Mouse (Mus musculus): ENCODE measurements at regions not wholly inside any gene's neighbourhood (a gene's known extent, or its start where the extent isn't known, plus 50 kb on each side); places are given as distances from the start of the nearest gene placed in this dataset.

GRCm38 (mm10) chr2:17841963-17842362 is 110.7 kb upstream of the Nebl start:
- Histone ChIP-seq H3K9me3 (ENCODE audit: control insufficient read depth, low read length) (no peaks in the 10 kb centered on the region), H3K27me3 (ENCODE audit: control insufficient read depth, insufficient read depth, low read length) (peaks cover 4% of the 10 kb centered on the region; the same call in 1 of the 2 replicates), H3K4me2 (ENCODE audit: low read length) (no peak overlapping the region), H3K27ac (replicated peaks; ENCODE audit: low read depth, low read length) (no peak overlapping the region), H3K9ac (replicated peaks; ENCODE audit: low read length) (no peak overlapping the region), H3K4me3 (replicated peaks; ENCODE audit: low read depth, low read length) (no peak overlapping the region), H3K36me3 (ENCODE audit: control insufficient read depth, insufficient read depth, low read length) (no peaks in the 10 kb centered on the region), H3K4me1 (ENCODE audit: control insufficient read depth, insufficient read depth, low read length) (peaks cover 27% of the 10 kb centered on the region)
- WGBS, result 38% methylated on average over 3 of the region's 3 CpGs
- no peak for ATAC-seq (ENCODE audit: low FRiP score, low TSS enrichment)
- DNase-seq, result peak; percentile 77

GRCm38 (mm10) chr2:17841546-17841945 is 110.3 kb upstream of the Nebl start:
- H3K4me3 ChIP-seq (replicated peaks; ENCODE audit: low read depth, low read length), result no peak overlapping the region
- no peaks in the 10 kb centered on the region for H3K9me3 ChIP-seq (ENCODE audit: control insufficient read depth, low read length)
- DNase-seq, result no peak
- no peak for ATAC-seq (ENCODE audit: low FRiP score, low TSS enrichment)
- H3K4me1 ChIP-seq (ENCODE audit: control insufficient read depth, insufficient read depth, low read length), result peaks cover 27% of the 10 kb centered on the region
- WGBS, result 51% methylated on average over 2 of the region's 2 CpGs
- peaks cover 4% of the 10 kb centered on the region; the same call in 1 of the 2 replicates for H3K27me3 ChIP-seq (ENCODE audit: control insufficient read depth, insufficient read depth, low read length)
- H3K36me3 ChIP-seq (ENCODE audit: control insufficient read depth, insufficient read depth, low read length), result no peaks in the 10 kb centered on the region
- H3K9ac ChIP-seq (replicated peaks; ENCODE audit: low read length), result no peak overlapping the region
- H3K27ac ChIP-seq (replicated peaks; ENCODE audit: low read depth, low read length), result no peak overlapping the region
- H3K4me2 ChIP-seq (ENCODE audit: low read length), result no peak overlapping the region

DNA sequence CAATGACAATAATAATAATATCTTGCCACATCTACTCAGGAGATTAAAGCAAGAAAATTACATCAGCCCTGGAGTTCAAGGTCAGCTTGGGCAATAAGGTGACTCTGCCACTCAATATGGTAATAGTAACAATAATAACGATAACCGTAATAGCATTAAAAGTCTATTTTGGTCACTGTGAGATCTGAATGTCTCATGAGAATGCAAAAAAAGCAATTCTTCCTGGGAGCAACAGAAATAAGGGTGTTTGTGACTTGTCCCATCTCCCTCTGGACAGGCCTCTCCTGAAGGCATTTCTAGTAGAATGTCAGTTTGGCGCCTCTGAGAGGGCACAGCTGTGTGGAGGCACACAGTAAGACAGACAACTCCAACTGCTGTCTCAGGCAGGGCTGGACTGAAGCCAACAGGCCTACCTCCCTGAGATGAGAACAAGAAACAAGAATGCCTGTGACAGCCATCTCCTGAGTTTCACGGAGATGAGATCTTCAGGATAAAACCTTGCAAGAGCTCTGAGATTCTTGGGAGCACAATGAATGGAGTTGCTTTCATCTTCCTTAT is 109.8 kb upstream of the Nebl start:
- DNase-seq, result peak; percentile 45
- no peak for ATAC-seq (ENCODE audit: low FRiP score, low TSS enrichment)

GRCm38 (mm10) chr2:17839649-17840048 is 108.4 kb upstream of the Nebl start:
- H3K36me3 ChIP-seq (ENCODE audit: control insufficient read depth, insufficient read depth, low read length), result no peaks in the 10 kb centered on the region
- H3K4me3 ChIP-seq (replicated peaks; ENCODE audit: low read depth, low read length), result no peak overlapping the region
- H3K4me1 ChIP-seq (ENCODE audit: control insufficient read depth, insufficient read depth, low read length), result peaks cover 27% of the 10 kb centered on the region
- ATAC-seq (ENCODE audit: low FRiP score, low TSS enrichment) (no peak), DNase-seq (no peak)
- H3K4me2 ChIP-seq (ENCODE audit: low read length), result peak overlapping the region; percentile 37
- H3K9ac ChIP-seq (replicated peaks; ENCODE audit: low read length), result no peak overlapping the region
- H3K27ac ChIP-seq (replicated peaks; ENCODE audit: low read depth, low read length), result no peak overlapping the region
- H3K9me3 ChIP-seq (ENCODE audit: control insufficient read depth, low read length), result no peaks in the 10 kb centered on the region
- WGBS, result 49% methylated on average over 4 of the region's 4 CpGs
- H3K27me3 ChIP-seq (ENCODE audit: control insufficient read depth, insufficient read depth, low read length), result peaks cover 8% of the 10 kb centered on the region; the same call in 1 of the 2 replicates

More for the DNA sequence above, 109.8 kb upstream of the Nebl start:
- 64% methylated on average over 4 of the region's 4 CpGs for WGBS
- peaks cover 8% of the 10 kb centered on the region; the same call in 1 of the 2 replicates for H3K27me3 ChIP-seq (ENCODE audit: control insufficient read depth, insufficient read depth, low read length)
- H3K9me3 ChIP-seq (ENCODE audit: control insufficient read depth, low read length), result no peaks in the 10 kb centered on the region
- no peaks in the 10 kb centered on the region for H3K36me3 ChIP-seq (ENCODE audit: control insufficient read depth, insufficient read depth, low read length)
- H3K4me1 ChIP-seq (ENCODE audit: control insufficient read depth, insufficient read depth, low read length), result peaks cover 27% of the 10 kb centered on the region
- H3K27ac ChIP-seq (replicated peaks; ENCODE audit: low read depth, low read length), result no peak overlapping the region
- H3K4me2 ChIP-seq (ENCODE audit: low read length), result no peak overlapping the region
- no peak overlapping the region for H3K9ac ChIP-seq (replicated peaks; ENCODE audit: low read length)
- H3K4me3 ChIP-seq (replicated peaks; ENCODE audit: low read depth, low read length), result no peak overlapping the region

DNA sequence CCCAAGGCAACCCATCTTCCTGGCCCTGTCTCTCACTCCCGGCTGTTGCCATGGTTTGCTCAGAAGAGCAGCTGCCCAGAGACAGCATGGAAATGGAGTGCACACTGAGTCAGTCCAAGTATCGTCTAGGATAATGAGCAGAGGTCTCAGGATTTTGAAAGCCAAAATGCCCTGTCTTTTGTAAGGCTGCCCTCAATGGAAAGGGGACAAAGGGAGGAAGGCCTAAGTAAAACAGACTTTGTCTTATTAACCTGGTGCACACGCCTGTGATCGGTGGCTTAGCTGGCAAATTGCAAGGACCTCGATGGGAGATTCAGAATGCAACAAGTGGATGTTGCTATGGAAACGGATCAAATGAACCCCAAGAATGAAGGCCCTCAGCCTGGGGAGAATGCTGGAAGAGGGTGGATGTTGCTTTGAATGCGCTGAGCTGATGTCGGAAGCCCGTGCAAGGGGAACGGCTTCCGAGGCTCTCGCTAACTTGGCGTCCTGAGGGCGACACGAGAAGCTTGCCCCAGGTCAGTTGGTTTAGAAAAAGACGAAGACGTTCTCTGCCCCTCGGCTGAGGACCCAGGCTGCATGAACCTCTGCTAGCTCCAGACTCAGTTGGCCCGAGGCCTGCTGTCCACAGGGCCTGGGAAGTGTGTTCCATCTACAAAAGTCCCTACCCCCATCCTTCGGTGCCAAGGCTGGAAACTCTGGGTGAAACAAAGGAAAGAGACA is 107.8 kb upstream of the Nebl start:
- Histone ChIP-seq H3K4me2 (ENCODE audit: low read length) (peak overlapping the region; percentile 37), H3K36me3 (ENCODE audit: control insufficient read depth, insufficient read depth, low read length) (no peaks in the 10 kb centered on the region), H3K27me3 (ENCODE audit: control insufficient read depth, insufficient read depth, low read length) (peaks cover 8% of the 10 kb centered on the region; the same call in 1 of the 2 replicates), H3K9me3 (ENCODE audit: control insufficient read depth, low read length) (no peaks in the 10 kb centered on the region), H3K4me1 (ENCODE audit: control insufficient read depth, insufficient read depth, low read length) (peaks cover 27% of the 10 kb centered on the region), H3K27ac (replicated peaks; ENCODE audit: low read depth, low read length) (no peak overlapping the region; the same call in 1 of the 2 replicates), H3K9ac (replicated peaks; ENCODE audit: low read length) (no peak overlapping the region), H3K4me3 (replicated peaks; ENCODE audit: low read depth, low read length) (no peak overlapping the region)
- ATAC-seq (ENCODE audit: low FRiP score, low TSS enrichment) (peak; percentile 62), DNase-seq (peak; percentile 84)
- 6% methylated on average over 20 of the region's 20 CpGs for WGBS

- Histone ChIP-seq H3K9me3 (ENCODE audit: control insufficient read depth, low read length) (no peaks in the 10 kb centered on the region), H3K36me3 (ENCODE audit: control insufficient read depth, insufficient read depth, low read length) (no peaks in the 10 kb centered on the region), H3K9ac (replicated peaks; ENCODE audit: low read length) (no peak overlapping the region), H3K27me3 (ENCODE audit: control insufficient read depth, insufficient read depth, low read length) (peaks cover 8% of the 10 kb centered on the region; the same call in 1 of the 2 replicates), H3K4me1 (ENCODE audit: control insufficient read depth, insufficient read depth, low read length) (peaks cover 27% of the 10 kb centered on the region), H3K4me3 (replicated peaks; ENCODE audit: low read depth, low read length) (no peak overlapping the region), H3K27ac (replicated peaks; ENCODE audit: low read depth, low read length) (no peak overlapping the region), H3K4me2 (ENCODE audit: low read length) (peak overlapping the region; percentile 37)
- ATAC-seq (ENCODE audit: low FRiP score, low TSS enrichment) (no peak), DNase-seq (peak; percentile 45)
- 12% methylated on average over 7 of the region's 7 CpGs for WGBS
Measured at GRCm38 (mm10) chr2:17838381-17838680, 107.1 kb upstream of the Nebl start.

DNA sequence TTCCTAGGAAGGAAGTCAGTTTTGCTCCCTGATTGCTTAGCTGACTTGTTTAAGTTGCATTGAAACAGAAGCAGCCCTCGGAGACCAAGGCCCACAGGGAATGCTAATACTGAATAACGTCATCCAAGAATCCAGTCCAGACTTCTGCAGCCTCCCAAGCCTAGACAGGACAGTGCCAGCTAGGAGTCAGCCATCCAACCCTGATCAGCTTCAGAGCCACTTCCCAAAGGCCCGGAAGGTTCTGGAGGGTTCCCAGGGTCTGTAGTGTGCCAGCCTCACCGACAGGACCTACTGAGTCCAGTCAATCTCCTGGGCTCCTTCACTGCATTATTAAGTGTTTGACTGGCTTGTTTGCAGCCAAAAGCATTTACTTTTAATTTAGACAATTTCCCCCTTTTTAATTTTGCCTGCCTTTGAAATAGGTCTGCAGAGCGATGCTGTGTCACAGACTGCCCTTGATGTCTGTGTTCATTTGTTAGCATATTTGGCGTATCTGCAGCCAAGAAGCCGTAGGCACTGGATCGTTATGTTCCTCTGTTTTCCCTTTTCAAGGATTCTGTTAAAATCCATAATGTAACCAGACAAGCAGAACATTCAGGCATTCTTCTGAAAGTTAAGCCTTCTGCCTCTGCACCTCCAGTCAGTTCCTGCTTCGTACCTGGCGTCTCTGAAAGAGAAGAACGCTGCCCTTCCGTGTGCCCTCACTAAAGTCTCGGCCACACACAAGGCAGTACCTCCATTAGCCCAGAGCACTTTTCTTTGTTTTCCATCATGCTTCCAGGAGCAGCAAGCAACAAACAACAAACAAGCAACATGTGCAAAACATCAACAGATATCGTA is 106.5 kb upstream of the Nebl start:
- H3K4me2 ChIP-seq (ENCODE audit: low read length), result peak overlapping the region; percentile 37
- H3K9me3 ChIP-seq (ENCODE audit: control insufficient read depth, low read length), result no peaks in the 10 kb centered on the region
- no peak overlapping the region for H3K27ac ChIP-seq (replicated peaks; ENCODE audit: low read depth, low read length)
- ATAC-seq (ENCODE audit: low FRiP score, low TSS enrichment), result no peak
- no peak overlapping the region for H3K4me3 ChIP-seq (replicated peaks; ENCODE audit: low read depth, low read length)
- H3K27me3 ChIP-seq (ENCODE audit: control insufficient read depth, insufficient read depth, low read length), result peaks cover 8% of the 10 kb centered on the region; the same call in 1 of the 2 replicates
- peak; percentile 60 for DNase-seq
- H3K4me1 ChIP-seq (ENCODE audit: control insufficient read depth, insufficient read depth, low read length), result peaks cover 27% of the 10 kb centered on the region
- H3K36me3 ChIP-seq (ENCODE audit: control insufficient read depth, insufficient read depth, low read length), result no peaks in the 10 kb centered on the region
- WGBS, result 13% methylated on average over 14 of the region's 14 CpGs
- no peak overlapping the region for H3K9ac ChIP-seq (replicated peaks; ENCODE audit: low read length)

DNA sequence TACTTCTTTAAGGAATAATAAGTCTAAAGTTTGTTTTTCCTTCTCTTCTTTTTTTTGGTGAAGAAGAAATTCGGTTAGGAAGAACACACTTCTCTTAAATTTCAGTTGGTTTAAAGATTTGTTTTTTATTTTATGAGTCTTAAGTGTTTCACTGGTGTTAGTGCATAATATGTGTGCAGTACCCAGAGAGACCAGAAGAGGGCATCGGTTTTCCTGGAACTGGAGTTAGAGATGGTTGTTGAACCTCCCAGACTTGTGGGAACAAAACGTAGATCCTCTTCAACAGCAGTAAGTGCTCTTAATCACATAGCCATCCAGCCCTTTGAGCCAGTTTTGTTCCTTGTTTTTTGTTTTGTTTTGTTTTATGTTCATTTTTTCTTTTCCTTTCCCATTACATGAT is 101.5 kb upstream of the Nebl start:
- no peak overlapping the region for H3K4me3 ChIP-seq (replicated peaks; ENCODE audit: low read depth, low read length)
- H3K9me3 ChIP-seq (ENCODE audit: control insufficient read depth, low read length), result no peaks in the 10 kb centered on the region
- ATAC-seq (ENCODE audit: low FRiP score, low TSS enrichment), result no peak
- H3K27ac ChIP-seq (replicated peaks; ENCODE audit: low read depth, low read length), result no peak overlapping the region
- H3K9ac ChIP-seq (replicated peaks; ENCODE audit: low read length), result no peak overlapping the region
- peaks cover 5% of the 10 kb centered on the region; the same call in 1 of the 2 replicates for H3K27me3 ChIP-seq (ENCODE audit: control insufficient read depth, insufficient read depth, low read length)
- 86% methylated on average over 3 of the region's 3 CpGs for WGBS
- no peaks in the 10 kb centered on the region for H3K36me3 ChIP-seq (ENCODE audit: control insufficient read depth, insufficient read depth, low read length)
- no peak for DNase-seq
- H3K4me2 ChIP-seq (ENCODE audit: low read length), result no peak overlapping the region
- H3K4me1 ChIP-seq (ENCODE audit: control insufficient read depth, insufficient read depth, low read length), result peaks cover 6% of the 10 kb centered on the region; the same call in 1 of the 2 replicates

Data from midbrain, embryonic 14.5 days (tissue).